Mouse (Mus musculus) CD4-positive helper T cell, adult 2 months (primary cell): Measurements from ENCODE around the gene P3h4.

Experiments
- DNase-seq: peaks from one replicate; pipeline ENCODE4 v3.0.0-alpha.2; 2012; ENCODE audit warnings: low read depth, missing footprints, low spot score

P3h4 gene

GRCm38 (mm10) chr11:100392958-100393357 is 21.7 kb downstream of the P3h4 start:
- no peak for DNase-seq

DNA sequence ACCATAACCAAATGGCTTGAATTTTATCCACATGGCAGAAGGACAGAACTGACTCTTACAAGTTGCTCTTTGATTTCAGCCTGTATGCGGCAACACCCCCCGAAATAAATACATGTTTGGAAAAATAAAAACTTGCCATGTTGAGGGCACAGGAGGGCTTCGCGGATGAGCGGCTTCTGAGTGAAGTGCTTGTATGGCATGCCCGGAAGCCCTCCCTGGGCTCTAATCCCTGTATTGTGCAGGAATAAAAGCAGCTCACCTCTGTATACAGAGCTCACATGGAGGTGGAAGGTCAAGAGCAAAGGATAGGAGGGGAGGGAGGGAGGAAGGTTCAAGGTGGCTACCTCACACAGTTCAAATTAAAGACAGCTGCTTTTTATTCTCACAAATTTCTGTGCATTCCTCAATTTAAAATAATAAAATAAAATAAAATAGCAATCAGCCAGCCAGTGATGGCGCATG is 22.7 kb downstream of the P3h4 start:
- DNase-seq = no peak

- no peak for DNase-seq
Measured at GRCm38 (mm10) chr11:100391081-100391883, 23.4 kb downstream of the P3h4 start.

DNA sequence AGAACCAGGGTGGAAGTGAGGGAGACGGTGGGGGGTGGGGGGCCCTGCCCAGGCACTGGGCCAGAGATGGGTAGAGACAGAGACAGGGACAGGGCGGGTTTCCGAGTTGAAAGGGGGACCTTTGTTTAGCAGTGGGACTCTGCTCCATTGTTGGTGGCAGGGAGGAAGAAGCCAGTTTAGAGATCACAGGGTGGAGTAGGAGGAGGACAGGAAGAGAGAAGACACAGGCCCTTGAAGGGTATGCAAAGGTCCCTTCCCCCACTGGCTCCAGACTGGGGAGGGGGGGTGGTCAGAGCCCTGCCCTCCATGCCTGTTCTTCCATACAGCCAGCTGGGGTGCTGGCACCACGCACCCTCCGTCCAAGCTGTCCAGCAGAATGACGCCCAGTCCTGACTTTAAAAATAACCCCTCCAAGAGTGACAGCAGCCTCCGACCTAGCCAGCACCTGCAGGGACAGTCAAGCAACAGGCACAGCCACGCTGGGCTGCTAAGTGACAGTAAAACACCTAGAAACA is 24.6 kb downstream of the P3h4 start:
- no peak for DNase-seq

DNA sequence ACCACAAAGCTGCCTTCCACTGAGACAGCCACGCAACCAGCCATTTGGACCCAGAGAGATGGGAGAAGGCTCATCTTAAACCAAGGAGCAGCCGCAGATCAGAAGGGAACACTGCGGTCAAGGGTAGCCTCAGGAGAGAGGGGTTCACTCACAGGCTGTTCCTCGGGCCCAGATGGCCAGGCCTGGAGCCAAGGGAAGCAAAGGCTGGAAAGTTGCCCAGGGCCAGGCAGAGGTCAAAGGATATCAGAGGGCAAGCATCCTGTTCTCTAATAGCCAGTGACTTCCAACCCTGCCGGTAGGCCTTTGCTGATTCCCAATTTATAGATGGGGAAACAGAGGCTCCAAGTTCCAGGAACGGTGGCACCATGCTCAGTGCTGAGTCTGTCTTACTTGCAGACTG is 26.0 kb downstream of the P3h4 start:
- DNase-seq = no peak

DNA sequence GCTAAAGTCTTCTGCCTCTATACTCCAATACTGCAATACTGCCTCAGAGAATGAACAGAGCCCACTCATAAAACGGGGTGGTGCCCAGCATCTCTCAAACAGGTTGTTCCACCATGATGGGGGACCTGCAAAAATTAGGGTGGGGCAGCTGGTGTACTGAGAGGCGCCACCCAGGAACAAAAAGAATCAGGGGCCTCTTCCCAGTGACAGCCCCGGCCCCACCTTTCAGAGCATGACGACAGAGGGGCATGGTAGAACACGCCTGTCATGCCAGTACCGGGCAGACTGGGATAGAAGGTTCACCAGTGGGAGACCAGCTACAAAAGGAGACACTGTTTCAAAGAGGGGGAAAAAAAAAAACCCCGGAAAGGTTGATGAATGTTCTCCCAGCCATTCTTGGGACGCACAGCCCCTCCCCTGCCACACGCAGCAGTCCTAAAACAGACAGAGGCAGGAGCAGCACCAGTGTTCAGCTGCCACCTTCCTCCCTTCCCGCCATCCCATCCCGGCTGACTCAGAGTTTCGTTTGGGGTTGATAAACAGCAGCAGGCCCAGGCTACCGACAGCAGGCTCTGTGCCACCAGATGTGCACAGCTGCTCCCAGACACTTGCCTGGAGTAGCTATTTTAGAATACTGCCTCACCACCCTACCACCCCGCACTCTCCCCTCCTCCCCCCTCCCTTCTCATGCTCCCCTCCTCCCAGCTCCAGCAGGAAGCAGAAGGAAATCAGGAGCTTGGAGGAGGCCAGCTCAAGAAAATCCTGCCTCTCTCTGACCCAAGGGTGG is 26.9 kb downstream of the P3h4 start:
- DNase-seq = no peak

- DNase-seq = no peak
Measured at GRCm38 (mm10) chr11:100387111-100387510, 27.5 kb downstream of the P3h4 start.

DNA sequence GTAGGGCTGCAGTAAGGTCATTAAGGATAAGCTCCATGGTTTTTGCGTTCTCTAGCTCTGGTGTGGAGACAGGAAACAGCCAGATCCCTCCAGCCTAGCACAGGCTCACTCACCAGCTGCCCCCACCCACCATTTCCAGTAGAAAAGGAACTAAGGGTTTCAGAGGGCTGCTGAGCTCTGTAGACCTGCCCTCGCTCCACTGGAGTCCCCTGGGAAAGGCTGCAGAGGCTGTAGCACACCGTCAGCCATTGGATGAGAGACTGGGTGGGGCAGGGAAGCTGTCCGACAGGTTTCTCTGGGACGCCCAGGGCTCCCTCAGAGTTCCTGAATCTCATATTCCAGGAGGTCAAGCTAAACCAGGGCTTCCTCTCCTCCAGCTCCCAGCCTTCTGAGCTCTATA is 28.1 kb downstream of the P3h4 start:
- DNase-seq = no peak

- no peak for DNase-seq
Measured at GRCm38 (mm10) chr11:100385016-100385415, 29.6 kb downstream of the P3h4 start.

- DNase-seq = no peak
Measured at GRCm38 (mm10) chr11:100382682-100383081, 32.0 kb downstream of the P3h4 start.

GRCm38 (mm10) chr11:100379311-100379710 is 35.3 kb downstream of the P3h4 start:
- no peak for DNase-seq

DNA sequence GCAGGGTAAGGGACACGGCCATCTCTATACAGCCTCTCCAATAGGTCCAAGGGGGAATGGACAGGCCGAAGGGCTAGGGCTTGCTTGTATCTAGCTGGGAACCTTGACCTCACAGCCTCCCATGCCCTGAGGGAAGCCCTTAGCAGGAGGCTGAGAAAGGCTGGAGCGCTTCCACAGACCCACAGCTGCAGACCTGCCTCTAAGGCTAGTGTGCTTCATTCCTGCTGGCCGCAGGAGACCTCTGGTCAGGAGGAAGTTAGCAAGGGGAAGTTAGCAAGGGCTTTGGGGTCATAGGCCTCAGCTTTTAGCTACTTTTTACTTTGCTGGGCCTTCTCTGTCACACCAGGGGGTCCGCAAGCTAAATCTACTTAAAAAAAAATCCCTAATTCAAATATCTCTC is 36.2 kb downstream of the P3h4 start:
- DNase-seq = no peak

DNA sequence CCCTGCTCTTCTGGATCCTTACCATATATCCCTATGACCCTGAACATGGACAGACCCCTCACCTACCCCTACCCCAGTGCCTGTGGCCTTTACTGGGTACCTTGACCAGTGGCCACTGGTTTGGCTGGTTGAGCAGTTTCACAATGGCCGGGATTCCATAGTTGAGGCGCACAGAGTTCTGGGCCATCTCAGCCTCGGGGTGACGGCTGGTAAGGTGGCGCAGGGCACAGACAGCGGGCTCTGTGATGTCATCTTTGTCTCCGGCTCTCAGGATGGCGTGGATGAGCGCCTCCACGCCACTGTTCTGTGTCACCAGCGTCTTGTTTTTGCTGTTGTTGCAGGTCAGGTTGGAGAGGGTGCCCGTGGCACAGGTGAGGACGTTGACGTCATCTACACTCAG is 36.6 kb downstream of the P3h4 start:
- DNase-seq = no peak

DNA sequence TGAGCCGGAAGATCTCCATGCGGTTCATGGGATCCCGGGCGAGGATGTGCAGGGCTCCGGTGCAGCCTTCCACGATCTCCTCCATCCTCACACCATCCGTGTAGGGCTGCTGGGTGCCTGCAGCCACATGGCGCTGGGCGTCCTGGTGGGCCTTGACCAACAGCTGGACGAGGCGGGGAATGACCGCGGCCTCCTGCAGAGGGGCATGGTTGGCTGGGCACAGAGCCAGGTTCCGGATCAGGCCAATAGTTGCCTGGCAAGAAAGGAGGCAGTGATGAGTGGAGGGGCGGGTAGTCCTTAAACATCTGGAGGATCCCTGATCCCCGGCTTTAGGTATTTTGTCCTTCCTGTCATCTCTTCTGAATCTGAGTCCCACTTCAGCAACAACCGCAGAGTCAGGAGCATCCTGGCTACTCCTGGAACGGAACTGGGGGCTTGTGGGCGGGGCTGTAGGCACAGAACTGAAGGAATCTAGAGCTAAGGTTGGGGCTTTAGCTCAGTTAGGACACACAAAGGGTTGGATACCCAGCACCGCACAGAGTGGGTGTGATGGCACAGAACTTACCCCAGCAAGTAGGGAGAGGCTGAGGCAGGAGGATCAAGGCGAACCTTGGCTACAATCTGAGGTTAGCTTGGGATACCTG is 37.8 kb downstream of the P3h4 start:
- no peak for DNase-seq

DNA sequence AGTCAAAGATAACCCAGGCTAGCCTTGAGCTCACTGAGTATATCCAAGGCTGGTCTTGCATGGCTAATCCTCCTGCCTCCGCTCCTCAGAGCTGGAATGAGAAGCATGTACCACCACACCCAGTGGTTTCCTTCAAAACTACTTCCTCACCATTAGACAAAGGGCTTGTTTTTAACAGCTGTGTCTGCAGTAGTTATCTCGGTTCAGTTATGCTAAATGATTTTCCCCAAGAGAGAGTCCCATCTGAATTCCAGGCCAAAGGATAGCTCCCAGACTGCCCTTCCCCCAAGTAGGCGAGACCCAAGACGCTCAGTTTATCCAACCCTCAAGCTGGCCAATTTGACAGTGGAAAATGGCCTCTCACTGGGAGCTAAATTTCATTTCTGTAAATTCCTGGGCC is 38.6 kb downstream of the P3h4 start:
- DNase-seq = no peak

DNA sequence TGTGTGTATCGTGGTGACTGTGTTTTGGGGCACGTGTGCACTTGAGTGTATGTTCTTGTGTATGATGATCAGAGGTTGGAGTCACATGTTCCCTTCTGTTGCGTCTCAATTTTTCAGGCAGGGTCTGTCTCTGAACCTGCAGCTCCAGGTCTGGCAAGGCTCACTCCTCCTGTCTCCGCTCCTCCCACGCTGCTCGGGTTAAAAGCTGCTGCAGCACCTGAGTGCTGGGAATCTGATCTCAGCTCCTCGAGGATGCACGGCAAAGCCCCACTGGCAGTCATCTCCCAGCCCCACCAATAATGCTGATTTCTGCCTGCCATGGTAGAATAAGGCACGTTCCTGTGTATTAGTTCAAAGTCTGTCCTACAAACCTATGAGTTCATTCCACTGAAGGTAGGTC is 39.5 kb downstream of the P3h4 start:
- no peak for DNase-seq

GRCm38 (mm10) chr11:100371981-100372558 is 42.6 kb downstream of the P3h4 start:
- DNase-seq = no peak

DNA sequence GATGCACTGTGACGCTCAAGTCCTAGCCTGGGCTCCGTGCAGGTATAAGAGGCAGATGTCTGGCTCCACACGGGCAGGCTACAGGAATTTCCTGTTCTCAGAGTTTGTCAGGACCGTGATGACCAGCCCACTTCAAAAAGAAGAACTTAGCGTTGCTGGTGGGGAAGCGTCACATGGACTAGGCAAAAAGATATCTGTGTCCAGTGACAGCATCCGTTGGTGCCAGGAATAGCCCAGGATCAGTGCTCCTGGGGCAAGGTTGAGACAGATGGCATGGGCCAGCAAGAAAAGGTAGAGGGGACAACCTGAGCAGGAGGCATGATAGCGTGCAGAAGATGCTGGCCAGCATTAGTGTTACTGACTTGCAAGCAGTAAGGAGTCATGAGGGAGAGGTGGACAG is 44.8 kb downstream of the P3h4 start:
- no peak for DNase-seq

DNA sequence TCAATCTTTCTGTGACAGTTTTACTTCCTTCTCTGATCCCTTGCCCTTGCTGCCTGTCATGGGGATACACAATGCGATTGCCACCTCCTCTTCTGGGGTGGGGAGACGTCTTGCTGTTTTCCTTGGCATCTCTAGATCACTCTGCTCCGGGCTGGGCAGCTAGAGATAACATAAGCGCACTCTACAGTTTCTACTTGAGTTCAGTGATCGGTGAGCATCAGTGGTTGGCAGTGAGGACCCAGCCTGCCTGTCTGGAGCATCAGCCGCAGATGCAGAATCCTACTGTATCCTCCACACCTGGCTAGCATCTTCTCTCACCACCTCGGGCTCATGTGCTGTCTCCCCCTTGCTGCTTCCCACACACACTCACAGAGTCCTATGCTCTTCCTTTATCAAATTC is 45.5 kb downstream of the P3h4 start:
- no peak for DNase-seq

- DNase-seq = peak; percentile 57
Measured at GRCm38 (mm10) chr11:100362979-100363562, 51.6 kb downstream of the P3h4 start.

DNA sequence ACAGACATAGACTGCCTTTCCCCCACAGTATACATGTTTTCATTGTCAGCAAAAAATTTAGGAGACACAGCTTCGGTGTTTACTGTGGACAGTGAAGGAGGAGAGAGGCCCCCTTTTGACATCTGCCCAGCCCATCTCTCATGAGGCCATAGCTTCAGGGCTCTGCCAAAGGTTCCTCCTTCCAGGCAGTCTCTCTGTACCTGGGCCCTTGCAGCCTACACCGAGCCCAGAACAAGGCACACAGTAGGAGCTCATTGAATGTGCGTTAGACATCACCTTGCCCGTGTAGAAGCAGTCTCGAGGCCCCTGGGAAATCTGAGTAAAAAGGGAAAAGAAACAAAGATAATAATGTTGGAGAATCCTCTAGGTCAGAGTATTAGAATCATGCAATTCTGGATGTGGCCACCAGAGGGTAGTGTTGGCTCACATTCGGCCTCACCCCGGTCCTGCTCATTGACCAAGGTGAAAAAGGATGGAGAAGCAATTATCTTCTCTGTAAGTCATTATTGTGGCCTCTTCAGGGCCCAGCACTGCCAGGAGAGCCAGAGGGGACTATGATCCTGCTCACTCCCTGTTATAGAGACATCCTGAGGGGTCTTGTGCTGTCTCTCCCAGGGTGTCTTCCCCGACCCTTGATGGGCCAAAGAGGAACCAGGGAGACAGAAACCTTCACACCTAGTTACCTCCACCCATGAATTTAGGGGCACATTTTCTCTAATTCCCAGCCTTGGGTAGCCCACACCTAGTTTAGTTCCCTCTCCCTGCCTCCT is 52.2 kb downstream of the P3h4 start:
- DNase-seq = peak; percentile 66
